Mouse (Mus musculus): ENCODE data around the gene Pde4c. TPM values are rescaled to one million over a fixed set of nuclear protein-coding genes. Genes with fewer than 3 reads are reported as not detected.

Gene Pde4c
- total and polyA plus RNA-seq, 2 experiments = 10.6 to 28.0 TPM

DNA sequence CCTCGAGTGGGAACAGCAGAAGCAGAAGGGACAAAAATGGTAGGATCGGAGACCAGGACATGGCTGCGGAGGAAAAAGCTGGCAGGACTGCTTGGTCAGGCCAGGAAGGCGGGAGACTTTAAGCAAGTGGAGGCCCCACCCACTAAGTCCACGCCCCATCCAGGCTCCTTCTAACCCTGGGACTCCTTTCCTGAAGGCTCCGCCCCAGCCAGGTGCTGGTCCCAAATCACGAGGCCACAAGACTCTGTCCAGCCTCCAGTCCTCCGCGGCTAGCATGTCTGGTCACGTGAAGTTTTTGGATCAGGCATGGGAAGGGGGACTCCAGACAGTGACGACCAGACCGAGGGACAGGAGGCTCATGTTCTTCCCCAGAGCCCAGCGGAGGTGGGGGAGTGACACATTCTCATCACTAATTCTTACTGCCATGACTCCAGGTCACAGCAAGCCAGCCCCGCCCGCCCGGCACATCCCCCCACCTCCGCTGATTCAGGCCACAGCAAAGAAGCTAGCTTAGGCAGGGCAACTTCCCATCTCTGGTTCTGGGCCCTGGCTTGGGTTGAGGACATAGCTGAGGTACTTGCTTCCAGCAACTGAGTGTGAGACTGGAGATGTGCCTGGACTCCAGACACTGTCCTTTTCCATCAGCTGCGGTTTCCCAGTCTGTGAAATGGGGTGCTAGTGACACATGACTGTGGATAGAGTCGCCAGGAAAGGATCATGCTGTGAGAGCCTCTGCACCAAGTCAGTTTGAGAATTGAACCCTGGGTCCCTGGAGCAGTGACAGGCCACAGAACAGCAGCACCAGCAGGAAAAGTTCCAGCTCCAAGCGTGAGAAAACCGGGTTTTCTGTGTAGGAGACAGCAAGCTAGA lies 43.3 kb downstream of the Pde4c start:
- Histone ChIP-seq H3K36me3 (ENCODE audit: control insufficient read depth, insufficient read depth, low read length) (no peaks in the 10 kb centered on the region), H3K4me3 (ENCODE audit: insufficient read depth, low read depth, low read length) (peak overlapping the region; percentile 61), H3K9ac (ENCODE audit: low read depth, low read length) (peak overlapping the region; percentile 64), H3K79me2 (ENCODE audit: control insufficient read depth, insufficient read depth, low read length) (no peaks in the 10 kb centered on the region), H3K27ac (replicated peaks; ENCODE audit: insufficient read depth, low read depth, low read length) (peak overlapping the region; percentile 24), H3K4me1 (ENCODE audit: control insufficient read depth, insufficient read depth, low read length) (peaks cover 12% of the 10 kb centered on the region; the same call in 1 of the 2 replicates), H3K27me3 (ENCODE audit: control insufficient read depth, insufficient read depth, low read length) (no peaks in the 10 kb centered on the region)
- peak; percentile 65 for DNase-seq (ENCODE audit: extremely low read depth, low read depth, low spot score)
- TF ChIP-seq CTCF (IDR thresholded peaks at IDR 0.05; ENCODE audit: low read depth, low read length) (no peak), POLR2A (IDR thresholded peaks at IDR 0.05; ENCODE audit: extremely low read depth, insufficient read depth, low read length) (0 out of 2 replicates have a peak, but pooled peaks have one; percentile 29)
- WGBS = 25% methylated on average over 21 of the region's 21 CpGs

DNA sequence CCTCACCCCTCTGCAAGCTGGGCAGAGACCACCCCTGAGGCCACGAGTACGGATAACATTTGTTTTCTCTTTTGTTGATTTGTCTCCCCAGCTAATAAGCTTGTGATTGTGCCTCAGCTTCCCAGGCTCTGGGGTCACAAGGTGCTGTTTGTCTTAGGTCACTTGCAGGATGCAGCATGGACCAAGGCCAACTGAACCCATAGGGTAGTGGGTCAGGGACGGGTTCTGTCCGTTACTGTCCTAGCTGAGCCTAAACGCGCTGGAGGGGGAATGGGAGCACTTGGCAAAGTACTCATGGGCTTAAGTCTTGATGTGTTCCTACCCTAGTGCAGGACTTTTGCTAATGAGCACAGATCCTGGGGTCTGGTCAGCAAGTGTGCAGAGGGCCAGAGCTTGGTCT lies 44.0 kb downstream of the Pde4c start:
- peaks cover 12% of the 10 kb centered on the region; the same call in 1 of the 2 replicates for H3K4me1 ChIP-seq (ENCODE audit: control insufficient read depth, insufficient read depth, low read length)
- 28% methylated on average over 6 of the region's 6 CpGs for WGBS
- H3K27me3 ChIP-seq (ENCODE audit: control insufficient read depth, insufficient read depth, low read length) = no peaks in the 10 kb centered on the region
- TF ChIP-seq POLR2A (IDR thresholded peaks at IDR 0.05; ENCODE audit: extremely low read depth, insufficient read depth, low read length) (no peak), CTCF (IDR thresholded peaks at IDR 0.05; ENCODE audit: low read depth, low read length) (no peak)
- H3K4me3 ChIP-seq (ENCODE audit: insufficient read depth, low read depth, low read length) = no peak overlapping the region
- H3K36me3 ChIP-seq (ENCODE audit: control insufficient read depth, insufficient read depth, low read length) = no peaks in the 10 kb centered on the region
- no peak overlapping the region; the same call in 1 of the 2 replicates for H3K27ac ChIP-seq (replicated peaks; ENCODE audit: insufficient read depth, low read depth, low read length)
- peak; percentile 69 for DNase-seq (ENCODE audit: extremely low read depth, low read depth, low spot score)
- H3K79me2 ChIP-seq (ENCODE audit: control insufficient read depth, insufficient read depth, low read length) = no peaks in the 10 kb centered on the region
- 0 out of 2 replicates have a peak overlapping the region, but pooled peaks have one; percentile 3 for H3K9ac ChIP-seq (ENCODE audit: low read depth, low read length)

DNA sequence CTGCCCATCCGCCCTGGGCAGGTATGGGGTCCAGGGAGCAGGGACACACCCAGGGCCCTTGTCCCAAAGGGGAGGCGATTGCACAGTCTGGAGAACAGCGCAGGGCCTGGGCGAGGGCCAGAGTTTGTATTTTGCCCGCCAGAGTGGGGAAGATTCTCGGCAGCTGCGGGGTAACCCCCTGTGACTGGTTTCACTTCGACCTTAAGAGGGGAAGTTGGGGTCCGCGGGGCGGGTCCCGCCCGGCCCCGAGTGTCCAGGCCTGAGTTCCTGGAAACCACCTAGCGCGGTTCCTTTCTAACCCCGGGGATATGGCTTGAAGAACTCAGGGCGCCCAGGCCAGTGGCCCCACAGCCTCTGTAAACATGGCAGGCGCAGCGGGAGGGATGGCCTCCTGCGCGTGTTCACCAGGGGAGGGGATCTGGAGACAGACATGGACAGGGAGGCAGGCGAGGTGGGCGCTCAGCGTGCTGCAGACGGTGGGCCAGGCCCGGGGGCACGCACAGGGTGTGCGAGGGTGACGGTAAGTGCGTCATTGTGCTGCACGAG lies 44.8 kb downstream of the Pde4c start:
- no peak overlapping the region for H3K4me3 ChIP-seq (ENCODE audit: insufficient read depth, low read depth, low read length)
- H3K79me2 ChIP-seq (ENCODE audit: control insufficient read depth, insufficient read depth, low read length) = no peaks in the 10 kb centered on the region
- TF ChIP-seq CTCF (IDR thresholded peaks at IDR 0.05; ENCODE audit: low read depth, low read length) = no peak
- no peak for TF ChIP-seq POLR2A (IDR thresholded peaks at IDR 0.05; ENCODE audit: extremely low read depth, insufficient read depth, low read length)
- no peak overlapping the region for H3K9ac ChIP-seq (ENCODE audit: low read depth, low read length)
- WGBS = 90% methylated on average over 32 of the region's 32 CpGs
- no peak overlapping the region; the same call in 1 of the 2 replicates for H3K27ac ChIP-seq (replicated peaks; ENCODE audit: insufficient read depth, low read depth, low read length)
- no peak for DNase-seq (ENCODE audit: extremely low read depth, low read depth, low spot score)
- H3K27me3 ChIP-seq (ENCODE audit: control insufficient read depth, insufficient read depth, low read length) = no peaks in the 10 kb centered on the region
- H3K36me3 ChIP-seq (ENCODE audit: control insufficient read depth, insufficient read depth, low read length) = no peaks in the 10 kb centered on the region
- H3K4me1 ChIP-seq (ENCODE audit: control insufficient read depth, insufficient read depth, low read length) = peaks cover 12% of the 10 kb centered on the region; the same call in 1 of the 2 replicates

DNA sequence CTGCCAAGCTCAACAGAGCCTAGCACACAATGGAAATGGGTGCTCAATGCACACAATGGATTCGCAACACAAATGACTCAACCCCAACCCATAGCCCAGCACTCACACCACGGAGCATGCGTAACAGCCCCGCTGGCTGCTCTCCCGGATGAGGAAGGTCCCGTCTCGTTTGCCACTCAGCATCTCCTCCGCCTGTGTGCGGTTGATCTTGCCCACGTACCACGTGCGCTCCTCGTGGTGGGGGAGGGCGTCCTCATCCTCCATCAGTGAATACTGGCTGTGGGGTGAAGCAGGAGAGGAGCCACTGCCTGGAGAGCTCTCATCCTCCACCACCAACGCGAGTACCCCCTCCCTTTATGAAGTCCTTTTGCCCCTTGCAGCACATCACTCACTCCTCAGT lies 45.4 kb downstream of the Pde4c start:
- H3K9ac ChIP-seq (ENCODE audit: low read depth, low read length) = no peak overlapping the region
- no peak overlapping the region for H3K4me3 ChIP-seq (ENCODE audit: insufficient read depth, low read depth, low read length)
- no peaks in the 10 kb centered on the region for H3K36me3 ChIP-seq (ENCODE audit: control insufficient read depth, insufficient read depth, low read length)
- TF ChIP-seq POLR2A (IDR thresholded peaks at IDR 0.05; ENCODE audit: extremely low read depth, insufficient read depth, low read length) (no peak), CTCF (IDR thresholded peaks at IDR 0.05; ENCODE audit: low read depth, low read length) (no peak)
- no peaks in the 10 kb centered on the region for H3K79me2 ChIP-seq (ENCODE audit: control insufficient read depth, insufficient read depth, low read length)
- DNase-seq (ENCODE audit: extremely low read depth, low read depth, low spot score) = no peak
- no peaks in the 10 kb centered on the region for H3K27me3 ChIP-seq (ENCODE audit: control insufficient read depth, insufficient read depth, low read length)
- 84% methylated on average over 16 of the region's 16 CpGs for WGBS
- H3K27ac ChIP-seq (replicated peaks; ENCODE audit: insufficient read depth, low read depth, low read length) = no peak overlapping the region
- peaks cover 10% of the 10 kb centered on the region; the same call in 1 of the 2 replicates for H3K4me1 ChIP-seq (ENCODE audit: control insufficient read depth, insufficient read depth, low read length)

DNA sequence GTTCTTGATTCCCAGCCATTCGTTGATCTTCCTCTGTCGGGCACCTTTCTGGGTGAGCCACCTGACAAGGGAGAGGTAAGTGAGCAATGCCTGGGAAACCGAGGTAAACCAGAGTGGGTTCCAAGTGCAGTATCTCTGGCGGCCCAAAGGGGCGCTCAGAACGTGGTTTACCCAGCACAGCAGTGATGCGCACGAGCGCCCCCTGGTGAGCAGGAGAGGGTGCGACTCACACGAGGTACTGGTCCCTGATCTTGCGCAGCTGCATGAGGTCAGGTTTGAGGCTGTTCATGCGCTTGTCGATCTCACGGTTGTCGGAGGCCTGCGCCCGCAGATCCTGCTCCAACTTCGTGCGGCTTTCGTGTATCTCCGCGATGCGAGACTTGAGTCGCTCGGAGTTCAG lies 45.8 kb downstream of the Pde4c start:
- DNase-seq (ENCODE audit: extremely low read depth, low read depth, low spot score) = peak; percentile 80
- no peak overlapping the region for H3K27ac ChIP-seq (replicated peaks; ENCODE audit: insufficient read depth, low read depth, low read length)

More for the DNA sequence above, 45.8 kb downstream of the Pde4c start:
- 12% methylated on average over 26 of the region's 26 CpGs for WGBS
- Histone ChIP-seq H3K36me3 (ENCODE audit: control insufficient read depth, insufficient read depth, low read length) (no peaks in the 10 kb centered on the region), H3K4me3 (ENCODE audit: insufficient read depth, low read depth, low read length) (no peak overlapping the region), H3K4me1 (ENCODE audit: control insufficient read depth, insufficient read depth, low read length) (peaks cover 7% of the 10 kb centered on the region; the same call in 1 of the 2 replicates), H3K9ac (ENCODE audit: low read depth, low read length) (no peak overlapping the region), H3K27me3 (ENCODE audit: control insufficient read depth, insufficient read depth, low read length) (no peaks in the 10 kb centered on the region), H3K79me2 (ENCODE audit: control insufficient read depth, insufficient read depth, low read length) (no peaks in the 10 kb centered on the region)
- TF ChIP-seq CTCF (IDR thresholded peaks at IDR 0.05; ENCODE audit: low read depth, low read length) (peak; percentile 100), POLR2A (IDR thresholded peaks at IDR 0.05; ENCODE audit: extremely low read depth, insufficient read depth, low read length) (no peak)
